Mouse (Mus musculus) megakaryocyte-erythroid progenitor cell, adult 5-6 weeks (primary cell): ENCODE measurements at regions not wholly inside any gene's neighbourhood (a gene's known extent, or its start where the extent isn't known, plus 50 kb on each side); places are given as distances from the start of the nearest gene placed in this dataset.
A peak's percentile ranks its signal among the peaks of the same experiment; 100 is the strongest.

Source experiments
- ATAC-seq: replicated peaks from 2 replicates; pipeline ENCODE4 v1.8.0; 2016; ENCODE audit warnings: mild to moderate bottlenecking, inconsistent platforms; ENCODE audit not compliant: severe bottlenecking, poor library complexity, low FRiP score, low TSS enrichment

DNA sequence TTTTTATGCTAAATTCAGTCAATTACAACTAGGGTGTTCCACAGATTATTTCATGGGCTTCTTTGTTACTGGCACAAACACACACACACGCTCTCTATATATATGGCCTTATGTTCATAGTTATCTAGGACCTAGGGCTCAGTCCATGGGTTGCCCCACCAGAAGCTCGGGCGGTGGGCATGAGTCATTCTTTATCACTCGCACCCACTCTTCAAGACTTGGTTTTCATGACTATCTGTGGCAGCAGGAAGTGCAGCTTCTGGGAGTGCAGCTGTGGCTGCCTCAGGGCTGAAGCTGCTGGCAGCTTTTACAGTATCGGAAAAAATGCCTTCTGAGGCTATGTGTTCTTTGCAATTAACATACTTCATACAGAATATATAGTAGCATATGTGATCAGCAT is 198.7 kb downstream of the Ipo11 start:
- no peak for ATAC-seq

DNA sequence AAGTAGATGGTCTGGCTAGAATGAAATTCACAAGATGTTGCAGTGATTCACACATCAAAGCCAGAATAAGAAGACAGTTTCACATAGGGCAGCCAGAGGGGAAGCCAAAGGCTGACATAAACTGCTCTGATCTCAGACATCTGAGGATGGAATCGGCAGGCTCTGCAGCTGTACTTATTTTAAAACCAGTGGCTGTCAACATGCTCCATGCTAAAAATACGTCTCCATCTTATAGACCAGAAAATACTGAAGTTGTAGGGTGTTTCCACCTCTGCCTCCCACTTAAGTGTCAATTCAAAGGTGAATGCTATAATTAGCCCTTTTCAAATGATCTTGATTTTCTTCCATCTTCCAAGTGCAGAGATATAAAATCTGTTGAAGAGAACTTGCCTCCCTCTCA is 202.4 kb downstream of the Ipo11 start:
- no peak for ATAC-seq

DNA sequence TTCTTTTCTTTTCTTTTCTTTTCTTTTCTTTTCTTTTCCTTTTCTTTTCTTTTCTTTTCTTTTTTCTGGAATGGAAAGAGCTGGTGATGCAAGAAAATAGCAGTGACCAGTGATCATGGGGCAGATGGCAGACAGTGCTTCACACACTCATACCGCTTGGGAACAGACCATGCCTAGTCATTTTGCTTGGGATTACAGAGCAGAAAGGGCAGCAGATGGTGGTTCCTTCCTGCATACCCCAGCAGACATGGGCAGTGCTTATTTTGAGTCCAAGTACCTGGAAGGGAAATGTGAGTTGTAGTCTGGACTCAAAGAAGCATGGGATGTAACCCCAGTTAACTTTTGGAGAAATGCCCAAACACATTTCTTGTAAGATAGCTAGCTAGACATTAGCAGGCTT is 203.9 kb downstream of the Ipo11 start:
- ATAC-seq = no peak

DNA sequence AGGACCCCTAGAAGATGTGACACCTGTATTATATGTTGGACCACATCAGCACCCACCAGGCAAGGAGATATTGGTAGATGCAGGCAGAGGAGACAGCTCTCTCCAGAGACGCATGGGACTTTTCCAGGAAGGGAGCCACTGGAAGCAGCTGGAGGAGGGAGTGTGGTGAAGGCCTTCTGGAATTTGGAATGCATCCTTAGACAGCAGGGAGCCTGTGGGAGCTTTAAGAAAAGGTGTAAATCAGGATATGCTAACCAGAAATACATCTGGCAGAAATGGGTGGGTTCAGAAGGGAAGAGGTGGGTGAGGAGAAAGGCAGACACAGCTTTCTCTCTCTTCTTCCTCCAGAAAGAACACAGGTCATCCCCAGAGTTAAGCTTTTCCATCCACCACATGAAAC is 213.4 kb downstream of the Ipo11 start:
- no peak for ATAC-seq

DNA sequence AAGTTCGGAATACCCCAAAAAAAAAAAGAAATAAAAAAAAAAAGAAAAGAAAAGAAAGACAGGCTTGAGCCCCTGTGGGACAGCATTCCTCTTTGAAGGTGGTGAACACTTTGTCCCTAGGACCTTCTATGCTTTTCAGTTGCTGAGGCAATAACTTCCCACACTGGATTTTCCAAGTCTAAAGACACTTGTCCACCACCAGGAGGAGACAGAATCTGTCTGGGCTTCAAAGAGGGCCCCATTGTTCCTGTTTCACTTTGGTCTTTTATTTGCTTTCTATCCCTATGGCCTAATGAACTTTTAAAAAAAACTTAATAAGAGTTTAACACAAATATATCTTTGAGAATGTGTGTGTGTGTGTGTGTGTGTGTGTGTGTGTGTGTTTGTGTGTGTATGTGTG is 215.6 kb downstream of the Ipo11 start:
- no peak for ATAC-seq

DNA sequence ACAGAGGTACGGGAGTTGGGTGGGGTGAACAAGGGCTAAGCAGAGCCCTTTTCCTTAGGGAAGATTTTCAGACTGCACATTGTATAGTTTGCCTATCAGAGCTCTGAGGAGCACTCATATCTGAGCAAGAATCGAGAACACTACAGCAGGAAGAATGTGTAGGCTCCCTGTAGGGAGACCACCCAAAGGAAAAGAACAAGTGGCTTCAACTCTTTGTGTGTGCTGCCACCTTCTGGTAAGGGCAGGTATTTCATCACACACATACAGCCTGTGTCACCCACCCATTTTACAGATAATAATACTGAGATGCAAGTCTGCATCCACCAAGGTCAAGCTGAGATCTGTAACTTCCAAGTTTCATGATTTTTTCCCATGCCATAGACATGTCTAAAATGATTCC is 221.0 kb downstream of the Ipo11 start:
- 0 out of 2 replicates have a peak, but pooled peaks have one; percentile 44 for ATAC-seq

DNA sequence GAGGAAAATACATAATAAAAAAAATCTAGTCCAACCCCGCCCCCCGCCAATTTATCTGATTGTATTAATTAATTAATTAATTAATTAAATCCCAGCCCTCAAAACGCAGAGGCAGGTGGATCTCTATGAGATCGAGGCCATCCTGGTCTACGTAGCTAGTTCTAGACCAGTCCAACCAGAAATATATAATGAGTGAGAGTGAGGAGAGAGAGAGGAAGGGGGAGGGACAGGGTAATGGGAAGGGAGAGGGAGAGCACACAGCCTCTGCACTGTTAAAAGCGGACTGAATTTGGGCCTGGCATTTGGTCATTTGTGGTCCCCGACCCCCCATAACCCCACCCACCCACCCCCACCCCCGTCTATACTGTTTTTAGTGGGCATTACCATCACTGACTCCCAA is 221.5 kb downstream of the Ipo11 start:
- no peak for ATAC-seq

DNA sequence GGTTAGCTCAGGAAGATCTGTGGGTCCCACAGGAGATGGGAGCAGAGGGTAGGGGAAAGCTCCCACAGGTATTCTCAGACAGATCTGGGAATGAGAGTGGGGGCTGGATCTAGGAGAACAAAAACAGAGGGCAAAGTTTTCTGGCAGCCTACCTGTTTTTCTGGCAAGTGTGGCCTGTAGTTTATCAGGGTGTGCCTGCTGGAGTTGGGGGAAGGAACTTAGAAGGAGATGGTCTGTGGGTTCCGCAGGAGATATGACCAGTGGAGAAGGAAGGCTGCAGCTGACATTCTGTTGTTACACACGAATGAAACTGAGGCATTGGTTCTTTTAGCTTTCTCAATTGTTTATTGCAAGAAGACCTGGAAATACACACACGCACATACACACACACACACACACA is 226.2 kb downstream of the Ipo11 start:
- peak; percentile 84 for ATAC-seq

DNA sequence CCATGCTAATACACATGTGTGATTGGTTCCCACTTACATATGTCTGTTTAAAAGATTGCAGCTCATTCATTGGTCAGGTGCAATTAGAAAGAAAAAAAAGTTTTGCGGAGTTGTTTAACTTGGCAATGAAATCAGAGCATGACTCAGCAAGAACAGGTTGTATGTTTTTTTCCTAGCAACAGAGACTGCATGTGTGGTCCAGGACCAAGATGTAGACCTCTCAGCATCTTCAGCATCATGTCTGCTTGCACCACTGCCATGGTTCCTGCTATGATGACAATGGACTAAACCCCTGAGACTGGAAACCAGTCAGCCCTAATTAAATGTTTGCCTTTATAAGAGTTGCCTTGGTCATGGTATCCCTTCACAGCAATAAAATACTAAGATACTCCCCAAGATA is 236.4 kb downstream of the Ipo11 start:
- ATAC-seq = peak; percentile 37; the same call in 1 of the 2 replicates

DNA sequence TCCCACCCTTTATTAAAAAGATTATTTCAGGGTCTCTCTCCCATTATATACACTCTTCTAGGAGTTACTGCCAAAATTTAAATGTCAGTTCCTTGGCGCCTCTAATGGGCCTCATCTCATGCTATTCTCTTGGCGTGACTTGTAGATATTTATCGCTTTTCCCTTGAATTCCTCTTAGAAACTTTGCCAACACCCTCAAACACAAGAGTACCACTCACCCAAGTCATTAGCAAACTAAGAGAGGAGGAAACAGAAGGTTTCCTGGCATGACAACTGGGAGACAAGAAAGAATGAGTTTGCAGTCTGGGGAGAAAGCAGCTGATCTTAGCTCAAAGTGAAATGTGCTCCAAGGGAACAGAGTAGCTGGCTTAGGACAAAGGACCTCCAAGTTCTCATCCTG is 236.8 kb downstream of the Ipo11 start:
- no peak for ATAC-seq

DNA sequence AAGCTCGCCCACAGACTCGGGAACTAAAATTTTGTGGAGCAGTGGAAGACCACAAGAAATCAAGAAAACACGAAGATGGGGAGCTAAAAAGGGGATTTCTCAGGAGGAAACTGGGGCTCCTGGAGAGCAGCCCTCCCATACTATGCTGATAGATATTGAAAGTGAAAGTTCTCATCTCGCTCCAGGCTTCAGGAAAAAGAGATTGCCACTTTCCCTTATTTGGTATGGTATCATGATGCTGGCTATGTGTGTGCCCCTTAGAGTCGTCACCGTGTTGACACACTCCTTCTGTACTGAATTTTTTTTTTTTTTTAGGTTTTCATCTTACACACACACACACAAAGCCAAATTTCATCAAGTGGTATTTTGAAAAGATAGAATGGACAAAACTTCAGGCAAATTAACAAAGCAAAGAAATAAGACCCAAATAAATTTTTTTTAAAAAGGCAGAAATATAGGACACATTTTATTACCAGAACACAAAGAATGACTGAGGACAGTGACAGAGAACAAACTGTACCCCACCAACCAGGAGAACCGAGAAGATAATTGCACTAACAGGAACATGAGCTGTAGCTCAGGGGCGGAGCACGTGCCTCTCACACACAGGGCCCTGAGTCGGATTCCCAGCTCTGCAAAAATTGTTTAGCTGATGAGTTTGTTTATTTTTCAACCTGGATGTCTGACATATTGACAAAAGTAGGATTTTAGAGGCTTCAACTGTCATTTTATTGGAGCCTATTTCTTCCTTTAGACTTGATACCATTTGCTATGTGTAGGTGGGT is 244.8 kb downstream of the Ipo11 start:
- peak; percentile 81 for ATAC-seq

DNA sequence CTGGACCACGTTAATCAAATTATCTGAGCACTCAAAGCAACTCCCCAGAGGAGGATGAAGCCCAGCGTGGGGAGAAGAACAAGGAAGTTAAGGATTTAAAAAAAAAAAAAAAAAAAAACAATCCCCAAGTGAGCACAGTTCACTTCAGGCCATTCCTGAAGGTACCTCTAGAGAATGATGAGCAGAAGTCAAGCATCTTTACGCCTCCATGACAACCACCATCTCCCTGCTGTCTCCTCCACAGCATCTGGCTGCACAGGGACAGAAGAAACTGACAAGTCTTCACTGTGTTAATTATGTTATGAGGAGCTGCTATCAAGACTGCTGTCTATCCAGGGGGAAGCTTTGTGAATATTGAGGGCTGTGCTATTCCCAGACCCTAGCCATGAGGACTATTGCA is 246.6 kb downstream of the Ipo11 start:
- no peak for ATAC-seq

DNA sequence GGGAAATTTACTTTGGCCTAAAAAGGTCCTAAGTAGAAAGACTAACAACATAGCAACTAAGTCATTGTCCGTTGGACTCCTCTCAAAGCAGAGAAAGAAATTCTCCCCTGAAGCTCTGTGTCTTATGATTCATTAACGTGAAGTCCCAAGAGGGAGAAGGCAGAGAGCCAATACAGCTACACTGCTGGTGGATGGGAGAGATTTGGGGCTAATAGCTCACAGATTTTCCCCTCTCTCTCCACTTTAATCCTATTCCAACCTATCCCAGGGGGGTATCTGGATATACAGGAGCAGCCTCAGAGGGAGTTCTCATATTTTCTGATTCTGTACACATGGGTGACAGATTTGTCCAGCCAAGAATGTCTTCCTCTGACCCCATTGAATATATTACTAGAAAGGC is 247.1 kb downstream of the Ipo11 start:
- ATAC-seq = no peak

DNA sequence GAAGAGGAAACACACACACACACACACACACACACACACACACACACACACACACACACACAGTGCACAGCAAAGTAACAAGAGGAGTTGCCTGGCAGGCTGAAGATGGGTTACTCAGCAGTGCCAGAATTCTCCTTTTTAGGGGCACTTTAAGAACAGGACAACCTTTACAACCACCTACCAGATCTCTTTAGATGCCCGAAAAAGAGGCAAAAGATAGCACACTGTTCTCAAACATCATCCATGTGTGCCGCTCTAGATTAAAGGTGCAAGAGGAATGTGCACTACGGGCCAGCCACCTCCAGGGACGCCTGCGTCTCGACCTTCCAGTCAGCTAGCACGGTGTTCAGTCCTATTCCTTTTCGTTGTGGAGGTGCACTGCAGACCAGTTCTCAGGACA is 247.7 kb downstream of the Ipo11 start:
- no peak for ATAC-seq

DNA sequence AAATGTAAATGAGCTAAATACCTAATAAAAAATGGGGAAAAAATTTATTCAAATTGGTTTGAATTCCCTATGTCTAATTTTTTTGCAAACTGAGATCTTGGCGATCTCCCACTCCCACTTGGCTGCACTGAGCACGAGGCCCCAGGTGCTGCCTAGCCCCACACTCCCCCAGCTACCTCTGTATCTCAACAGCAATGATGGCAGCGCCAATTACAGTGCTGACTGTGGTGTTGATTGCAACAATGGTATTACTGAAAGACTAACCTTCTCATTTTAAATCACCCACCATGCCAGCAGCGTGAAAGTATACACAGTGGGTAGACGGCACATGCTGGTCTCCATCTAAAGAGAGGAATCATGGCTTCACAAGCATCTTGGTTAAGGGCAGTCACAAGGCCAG is 267.1 kb downstream of the Ipo11 start:
- no peak for ATAC-seq

DNA sequence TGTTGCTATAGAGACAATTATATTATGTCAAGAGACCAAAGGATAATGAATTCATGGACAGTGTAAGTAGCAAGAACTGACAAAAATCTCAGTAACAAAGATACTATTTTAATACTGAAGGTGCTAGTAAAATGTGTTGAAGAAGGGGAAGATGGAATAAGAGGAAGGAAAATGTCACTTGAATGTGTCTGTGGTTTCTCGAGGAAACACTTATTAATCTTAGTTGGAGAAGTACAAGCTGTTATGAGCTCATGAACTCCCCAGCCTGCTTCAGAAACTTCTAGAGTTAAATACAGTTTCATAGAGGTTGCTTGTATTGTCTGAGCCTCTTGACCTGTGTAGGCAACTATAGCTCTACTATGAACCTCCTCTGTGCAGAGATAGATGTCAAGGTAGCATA is 274.6 kb downstream of the Ipo11 start:
- ATAC-seq = no peak

DNA sequence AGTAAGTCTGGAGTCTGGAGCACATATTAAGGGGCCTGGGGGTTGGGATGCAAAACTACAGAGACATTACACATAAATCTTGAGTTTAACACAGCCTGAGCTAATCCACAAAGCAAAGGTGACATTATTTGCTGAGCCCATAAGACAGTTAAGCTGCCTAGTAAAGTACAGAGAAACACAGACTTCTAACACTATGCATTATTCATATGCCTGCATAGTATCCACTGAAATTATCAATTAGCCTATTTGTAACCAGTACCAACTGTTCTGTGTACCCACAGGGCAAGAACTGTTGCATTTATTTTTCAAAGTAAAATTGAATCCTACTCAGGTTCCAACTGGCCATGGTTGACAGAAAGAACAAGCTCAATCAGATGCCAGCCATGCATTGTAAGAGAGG is 287.4 kb downstream of the Ipo11 start:
- ATAC-seq = no peak

DNA sequence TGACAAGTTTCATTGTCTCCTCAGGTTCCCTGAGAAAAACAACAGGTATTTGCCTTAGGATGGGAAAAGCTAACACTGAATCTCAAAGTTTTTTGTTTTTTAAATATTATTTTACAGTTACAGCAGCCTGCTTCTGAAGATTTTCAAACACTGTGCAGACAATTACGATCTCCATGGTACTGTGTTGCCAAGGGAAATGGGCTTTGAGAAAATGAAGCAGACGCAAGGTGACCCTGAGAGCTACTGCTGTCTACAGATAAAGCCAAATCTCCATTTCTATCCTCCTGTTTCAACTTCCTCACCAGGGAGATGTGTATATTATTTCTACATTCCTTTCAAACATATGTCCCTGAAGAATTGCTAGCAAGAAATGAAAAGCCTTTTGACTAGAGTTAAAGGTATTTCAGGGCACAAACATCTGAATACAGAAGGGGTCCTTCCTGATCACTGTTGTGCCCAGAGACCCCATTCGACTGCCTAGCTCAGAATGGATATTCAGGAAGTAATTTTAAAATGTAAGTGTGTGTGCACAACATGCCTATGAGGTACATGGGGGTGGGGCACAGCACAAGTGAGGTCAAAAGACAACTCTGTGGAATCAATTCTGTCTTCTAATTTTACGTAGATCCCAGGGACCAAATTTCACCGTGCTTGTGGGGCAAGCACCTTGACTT is 293.3 kb downstream of the Ipo11 start:
- ATAC-seq = no peak

DNA sequence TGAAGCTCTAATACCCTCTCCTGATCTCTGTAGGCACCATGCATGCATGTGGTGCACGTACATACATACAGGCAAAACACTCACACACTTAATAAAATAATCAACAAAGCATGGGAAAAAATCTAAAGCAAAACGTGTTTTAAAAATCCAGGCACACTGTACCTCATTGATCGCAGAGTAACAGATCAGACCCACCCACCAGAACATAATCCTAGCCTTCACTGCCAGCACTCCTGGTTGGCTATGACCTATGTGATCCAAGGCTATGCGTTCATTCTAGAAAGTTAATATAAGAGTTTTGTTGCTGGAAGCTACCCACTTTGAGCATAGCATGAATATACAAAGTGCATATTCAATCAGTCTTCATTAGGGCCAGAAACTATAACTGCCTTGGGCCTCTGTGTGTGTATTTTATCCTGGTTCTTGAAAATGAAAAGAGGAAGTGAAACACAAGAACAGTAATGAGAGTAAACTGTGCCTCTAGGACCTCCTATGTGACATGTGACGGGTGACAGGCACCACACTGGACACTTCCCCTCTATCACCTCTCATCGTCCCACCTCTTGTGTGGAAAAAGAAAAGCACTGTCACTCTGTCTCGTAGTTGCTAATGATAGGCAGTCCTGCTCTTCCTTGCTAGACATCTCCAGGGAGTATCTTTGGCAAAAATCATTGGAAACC is 297.9 kb downstream of the Ipo11 start:
- ATAC-seq = no peak

DNA sequence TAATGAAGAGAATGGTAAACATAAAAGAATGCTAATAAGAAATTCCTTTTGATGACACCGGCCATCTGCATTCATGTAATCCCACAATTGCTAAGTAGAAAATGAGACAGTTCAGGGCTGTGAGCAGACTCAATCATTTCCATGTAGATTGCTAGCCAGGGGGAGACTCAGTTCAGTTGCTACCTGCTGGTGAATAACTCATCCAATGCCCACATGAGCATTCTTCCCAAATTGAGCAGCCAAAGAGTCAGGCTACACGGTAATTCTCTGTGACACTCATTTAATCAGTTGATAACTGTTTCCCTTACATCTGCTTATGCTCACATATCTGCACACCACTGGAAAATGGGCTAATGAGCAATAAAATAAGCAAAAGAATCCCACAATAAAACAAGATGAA is 345.0 kb downstream of the Ipo11 start:
- ATAC-seq = no peak
